Mouse (Mus musculus): ENCODE results near the gene Rln1.
A peak's percentile ranks its signal among the peaks of the same experiment; 100 is the strongest.

Rln1 gene

GRCm38 (mm10) chr19:29296166-29296565 lies 38.3 kb downstream of the Rln1 start:
- DNase-seq (ENCODE audit: low read depth, low spot score) = no peak

DNA sequence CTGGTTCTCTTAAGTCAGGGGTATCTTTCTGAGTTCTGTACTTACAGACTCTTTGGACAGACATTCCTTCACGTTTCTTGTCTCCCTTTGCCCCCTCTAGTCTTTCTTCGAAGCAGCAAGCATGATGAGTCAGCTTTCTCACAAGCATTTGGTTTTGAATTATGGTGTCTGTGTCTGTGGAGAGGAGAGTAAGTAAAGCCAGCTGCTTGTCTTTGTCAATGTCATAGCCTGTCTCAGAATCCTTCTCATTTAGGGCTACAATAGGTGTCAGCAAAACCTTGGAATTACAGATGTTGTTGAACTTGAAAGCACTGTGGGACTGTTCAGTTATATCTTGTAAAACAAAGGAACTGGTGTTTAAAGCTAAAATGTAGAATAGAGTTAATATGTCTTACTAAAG lies 39.7 kb downstream of the Rln1 start:
- DNase-seq (ENCODE audit: low read depth, low spot score) = no peak

DNA sequence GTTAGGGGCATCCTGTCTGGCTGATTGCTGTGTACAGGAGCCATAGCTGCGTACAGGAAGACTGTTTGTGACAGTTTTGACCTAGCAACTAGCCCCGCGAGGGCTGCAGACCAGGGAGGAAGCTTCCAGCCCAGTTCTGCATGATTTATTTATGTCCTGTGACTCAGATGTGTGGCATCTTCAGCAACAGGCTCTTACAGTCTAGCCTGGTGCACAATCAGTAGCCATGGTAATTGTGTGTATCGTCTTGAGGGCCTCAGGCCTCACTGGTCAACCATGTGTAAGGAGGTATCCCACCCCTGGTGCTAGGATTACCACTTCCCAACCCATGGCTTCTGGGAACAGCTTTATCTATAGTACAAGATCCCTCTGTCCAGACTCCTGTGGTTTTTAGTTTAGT lies 41.9 kb downstream of the Rln1 start:
- no peak for DNase-seq (ENCODE audit: low read depth, low spot score)

DNA sequence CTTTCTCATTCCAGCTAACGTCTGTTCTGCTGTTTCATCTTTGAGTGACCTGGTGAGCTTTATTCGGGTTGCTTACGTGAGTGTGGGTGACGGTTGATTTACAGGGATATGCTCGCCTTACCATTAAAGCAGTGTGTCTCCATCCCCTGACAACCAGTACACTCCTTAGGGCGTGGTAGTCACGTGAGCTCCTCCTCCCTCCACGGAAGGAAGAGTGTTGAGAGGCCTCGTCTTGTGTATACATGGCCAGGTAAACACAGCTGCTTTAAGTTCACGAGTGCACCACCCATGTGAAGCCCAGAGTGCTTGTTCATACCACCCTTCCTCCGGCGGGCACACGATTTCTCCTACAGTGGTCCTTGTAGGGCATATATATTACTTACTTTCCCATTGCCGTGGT lies 42.9 kb downstream of the Rln1 start:
- no peak for DNase-seq (ENCODE audit: low read depth, low spot score)

DNA sequence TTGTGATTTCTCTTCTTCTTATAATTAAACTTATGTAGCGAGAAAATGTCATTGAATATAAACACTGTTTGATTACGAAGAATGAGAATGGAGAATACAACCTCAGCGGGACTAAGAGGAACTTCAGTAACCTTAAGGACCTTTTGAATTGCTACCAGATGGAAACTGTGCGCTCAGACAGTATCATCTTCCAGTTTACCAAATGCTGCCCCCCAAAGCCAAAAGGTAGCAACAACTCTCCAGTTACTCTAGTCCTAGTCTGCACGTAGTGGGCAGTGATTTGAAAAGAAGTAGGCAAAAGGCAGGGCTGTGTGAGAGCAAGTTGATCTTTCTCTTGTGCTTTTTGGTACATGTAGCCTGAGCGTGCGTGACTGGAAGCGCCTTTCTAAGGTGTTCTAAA lies 46.6 kb downstream of the Rln1 start:
- peak; percentile 57 for DNase-seq (ENCODE audit: low read depth, low spot score)

GRCm38 (mm10) chr19:29285451-29285869 lies 49.0 kb downstream of the Rln1 start:
- no peak for DNase-seq (ENCODE audit: low read depth, low spot score)

Data from skeletal muscle tissue, adult 2 months (tissue).